In genomic region chr7:54977372-54977771, GRCm38 (mm10) we compare ENCODE assay signal across 25 mouse cellular contexts.
"Had no signal": no experiment of that assay in that cellular context is flagged by ENCODE, and none has a peak within 500 bp of the region (broad histone marks: within the 10 kb centered on the region; RNA-seq: fewer than 3 reads in every experiment).

No protein-coding gene starts in this region.

- H3K27me3 ChIP-seq: heart, embryonic 12.5 days; hindbrain, embryonic 12.5 days; intestine, embryonic 15.5 days; limb, embryonic 12.5 days had no signal

- ATAC-seq: hindbrain, embryonic 16.5 days; inflammation-experienced regulatory T-cells, adult 6 months; intestine, embryonic 15.5 days; intestine, postnatal 0 days had no signal

- H3K9ac ChIP-seq: heart, embryonic 12.5 days; hindbrain, embryonic 12.5 days; hindbrain, embryonic 14.5 days; intestine, embryonic 15.5 days; limb, embryonic 12.5 days had no signal

- H3K4me3 ChIP-seq: gastrocnemius, adult 2 months; heart, embryonic 10.5 days; heart, embryonic 12.5 days; hindbrain, embryonic 10.5 days; hindbrain, embryonic 12.5 days; intestine, embryonic 15.5 days; layer of hippocampus, adult 2 months; left cerebral cortex, adult 2 months; limb, embryonic 10.5 days; limb, embryonic 12.5 days had no signal

- H3K36me3 ChIP-seq: heart, embryonic 10.5 days; heart, embryonic 12.5 days; hindbrain, embryonic 10.5 days; hindbrain, embryonic 12.5 days; intestine, embryonic 15.5 days; limb, embryonic 10.5 days; limb, embryonic 12.5 days had no signal

- DNase-seq: gastrocnemius, adult 2 months; gastrocnemius, postnatal 10 days; gastrocnemius, postnatal 25 days; heart, adult 18-20 months; heart, postnatal 10 days; heart, postnatal 4 days; kidney, adult 18-20 months; kidney, adult 8-10 months; kidney, postnatal 10 days; kidney, postnatal 25 days; kidney, postnatal 4 days; liver had no signal

- H3K9me3 ChIP-seq: heart, embryonic 10.5 days; heart, embryonic 12.5 days; hindbrain, embryonic 10.5 days; intestine, embryonic 15.5 days; limb, embryonic 10.5 days had no signal

- H3K4me1 ChIP-seq: heart, embryonic 10.5 days; hindbrain, embryonic 10.5 days; hindbrain, embryonic 12.5 days; intestine, embryonic 15.5 days; limb, embryonic 10.5 days; limb, embryonic 12.5 days had no signal

- H3K27ac ChIP-seq: gastrocnemius, adult 2 months; heart, embryonic 10.5 days; hindbrain, embryonic 10.5 days; hindbrain, embryonic 12.5 days; hindbrain, embryonic 14.5 days; intestine, embryonic 15.5 days; layer of hippocampus, adult 2 months; left cerebral cortex, adult 2 months; limb, embryonic 10.5 days; limb, embryonic 12.5 days had no signal

- H3K4me2 ChIP-seq: heart, embryonic 12.5 days; hindbrain, embryonic 12.5 days; hindbrain, embryonic 14.5 days; intestine, embryonic 15.5 days; limb, embryonic 12.5 days had no signal
